Mouse (Mus musculus) midbrain, embryonic 13.5 days (tissue): ENCODE data around the gene Dkc1. TPM values are rescaled to one million over a fixed set of nuclear protein-coding genes. Genes with fewer than 3 reads are reported as not detected.

Experiments used
- ATAC-seq: fragments of 200-750 bp; cut with Nextera tagmentation; 2 replicates; pipeline ENCODE4 v1.8.0; 2017; ENCODE audit warnings: mild to moderate bottlenecking, moderate TSS enrichment, moderate library complexity
- H3K27ac ChIP-seq: fragments of 300-500 bp; sonication (generic); 2 replicates; pipeline ENCODE4 v1.5.1; 2015; ENCODE audit warnings: inconsistent platforms, mild to moderate bottlenecking, moderate library complexity
- H3K27me3 ChIP-seq: fragments of 300-500 bp; sonication (generic); 2 replicates; pipeline ENCODE4 v1.6.1; 2015; ENCODE audit warnings: mild to moderate bottlenecking, inconsistent platforms
- H3K36me3 ChIP-seq: fragments of 300-500 bp; sonication (generic); 2 replicates; pipeline ENCODE4 v1.6.1; 2015; ENCODE audit warnings: mild to moderate bottlenecking, inconsistent platforms
- H3K4me1 ChIP-seq: fragments of 300-500 bp; sonication (generic); replicated peaks from 2 replicates; pipeline ENCODE4 v1.6.1; 2015; ENCODE audit warnings: inconsistent platforms
- H3K4me2 ChIP-seq: fragments of 300-500 bp; sonication (generic); replicated peaks from 2 replicates; pipeline ENCODE4 v1.6.1; 2015; ENCODE audit warnings: moderate library complexity, mild to moderate bottlenecking, inconsistent platforms
- H3K4me3 ChIP-seq: fragments of 300-500 bp; sonication (generic); replicated peaks from 2 replicates; pipeline ENCODE4 v1.5.1; 2015; ENCODE audit warnings: mild to moderate bottlenecking, inconsistent platforms
- H3K9ac ChIP-seq: fragments of 300-500 bp; sonication (generic); replicated peaks from 2 replicates; pipeline ENCODE4 v1.6.1; 2015; ENCODE audit warnings: mild to moderate bottlenecking, inconsistent platforms
- H3K9me3 ChIP-seq: fragments of 300-500 bp; sonication (generic); 2 replicates; pipeline ENCODE4 v1.6.1; 2016; ENCODE audit warnings: mild to moderate bottlenecking, inconsistent platforms
- WGBS: fragments of 180-500 bp; shearing (Covaris S2); methylation state at CpG from one replicate; pipeline ENCODE4 v1.1.7; 2015; 5-methylcytosine and 5-hydroxymethylcytosine counted together
- polyA plus RNA-seq: library from polyadenylated mRNA; unstranded; fragments of >200 nt; fragmentation: Nextera tagmentation; extraction: Ambion mirVana; gene quantifications from 2 replicates; pipeline ENCODE4 v1.2.1, GENCODE M21; 2015

Gene Dkc1
- polyA plus RNA-seq, result 84.7 and 101 TPM in 2 replicates

DNA sequence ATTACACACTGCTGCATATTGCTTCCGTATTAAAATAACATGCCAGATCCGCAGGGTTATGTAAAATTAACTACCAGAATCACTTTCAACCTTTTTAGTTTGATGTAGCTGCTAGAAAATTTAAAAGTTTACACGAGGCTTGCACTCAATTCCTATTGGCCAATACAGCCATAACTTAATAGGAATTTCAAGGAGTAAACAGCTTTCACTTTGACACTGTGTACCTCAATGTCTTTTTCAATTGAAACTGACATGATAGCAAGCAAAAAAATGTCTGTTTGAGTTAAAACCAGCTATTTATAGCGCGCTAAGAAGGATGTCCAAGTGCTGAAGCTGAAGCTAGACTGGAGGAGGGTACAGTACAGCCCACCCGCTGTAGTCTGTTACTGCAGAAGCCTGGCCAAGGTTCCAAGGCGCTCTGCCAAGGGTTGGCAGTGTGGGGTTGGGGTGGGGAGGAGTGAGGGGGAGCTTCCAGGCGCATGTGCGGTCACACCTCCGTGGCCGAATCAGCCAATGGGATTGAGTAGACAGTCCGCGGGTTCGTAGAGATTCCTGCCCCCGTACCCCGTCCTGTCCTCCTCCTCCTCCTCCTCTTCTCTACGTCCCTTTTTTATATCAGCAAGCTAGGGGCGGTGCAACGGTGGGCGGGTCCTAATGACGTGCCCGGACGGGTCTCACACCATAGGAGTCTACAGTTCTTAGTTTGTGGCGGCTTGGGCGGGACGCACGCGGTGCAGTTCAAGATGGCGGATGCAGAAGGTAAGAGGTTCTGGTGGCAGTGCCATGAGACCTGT lies at the start of gene Dkc1:
TSS of gene Dkc1 (plus strand) at position 486 of the 794 bp plus-strand sequence.
- 27% methylated on average over 29 of the region's 29 CpGs for WGBS
- peak; percentile 99 for ATAC-seq
- Histone ChIP-seq H3K4me3 (peak within 1 kb of the TSS; percentile 57), H3K27me3 (no peaks in the 10 kb centered on the region), H3K36me3 (0 out of 2 replicates have a peak, but pooled peaks cover 5% of the 10 kb centered on the region), H3K27ac (peak within 1 kb of the TSS; percentile 69), H3K9me3 (no peaks in the 10 kb centered on the region), H3K9ac (peak within 1 kb of the TSS; percentile 61), H3K4me2 (peak within 1 kb of the TSS; percentile 57), H3K4me1 (peaks cover 8% of the 10 kb centered on the region)

DNA sequence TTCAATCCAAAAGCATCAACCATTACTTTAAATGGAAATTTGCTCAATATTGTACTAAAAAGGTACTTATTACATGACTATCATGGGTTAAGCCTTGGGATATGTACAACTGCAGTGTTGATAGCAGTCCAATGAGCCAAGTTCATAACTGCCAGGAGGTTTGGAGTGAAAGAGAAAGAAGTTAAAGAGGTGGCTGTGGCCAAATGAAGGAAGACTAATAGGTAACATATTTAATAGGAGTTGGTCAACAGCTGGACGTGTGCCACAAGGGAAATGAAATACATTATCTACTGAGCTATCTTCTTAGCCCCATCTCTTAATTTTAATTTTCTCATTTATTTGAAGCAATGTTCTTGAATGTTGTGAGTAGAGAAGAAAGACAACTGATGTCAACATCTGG lies 49.7 kb upstream of the Dkc1 start:
- Histone ChIP-seq H3K4me3 (no peak overlapping the region), H3K27ac (no peak overlapping the region), H3K9ac (no peak overlapping the region), H3K27me3 (no peaks in the 10 kb centered on the region), H3K36me3 (no peaks in the 10 kb centered on the region), H3K4me2 (no peak overlapping the region), H3K4me1 (no peaks in the 10 kb centered on the region), H3K9me3 (no peaks in the 10 kb centered on the region)
- no peak for ATAC-seq
- 96% methylated on average over 1 of the region's 1 CpGs for WGBS

DNA sequence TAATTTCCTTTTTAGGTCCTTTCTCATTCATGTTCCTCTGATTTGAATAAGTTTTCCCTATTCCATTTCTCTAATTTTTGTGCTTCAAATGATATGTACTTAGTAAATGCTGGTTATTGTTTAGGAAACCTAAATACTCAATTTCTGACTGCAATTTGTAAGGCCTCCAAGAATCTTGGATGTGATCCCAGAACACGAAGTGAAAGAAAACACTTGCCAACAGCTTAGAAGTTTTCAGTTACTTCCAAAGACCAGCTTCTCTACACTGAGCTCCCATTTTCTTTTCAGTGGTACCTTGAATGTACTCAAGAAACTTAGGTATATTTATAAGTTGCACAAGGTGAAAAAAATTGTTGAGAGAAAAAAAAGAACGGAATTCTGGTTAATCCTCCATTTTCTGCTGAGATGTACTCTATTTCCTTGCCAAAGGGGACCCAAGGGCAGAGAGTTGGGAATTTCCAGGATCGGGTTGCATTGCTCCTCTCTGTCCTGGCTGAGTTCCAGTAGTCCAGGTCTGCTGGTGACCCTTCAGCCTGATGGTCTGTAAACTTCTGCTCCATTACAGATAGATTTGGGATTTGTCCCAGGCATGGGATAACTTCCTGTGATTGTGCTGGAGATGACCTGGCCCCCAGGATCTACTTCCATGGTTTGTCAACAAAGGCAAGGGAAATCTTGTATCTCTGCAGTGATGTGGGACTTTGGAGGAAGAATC lies 48.6 kb upstream of the Dkc1 start:
- H3K9ac ChIP-seq, result no peak overlapping the region
- no peaks in the 10 kb centered on the region for H3K36me3 ChIP-seq
- no peaks in the 10 kb centered on the region for H3K27me3 ChIP-seq
- no peak overlapping the region for H3K27ac ChIP-seq
- no peak overlapping the region for H3K4me2 ChIP-seq
- no peaks in the 10 kb centered on the region for H3K4me1 ChIP-seq
- no peak for ATAC-seq
- H3K4me3 ChIP-seq, result no peak overlapping the region
- WGBS, result 74% methylated on average over 3 of the region's 3 CpGs
- no peaks in the 10 kb centered on the region for H3K9me3 ChIP-seq

DNA sequence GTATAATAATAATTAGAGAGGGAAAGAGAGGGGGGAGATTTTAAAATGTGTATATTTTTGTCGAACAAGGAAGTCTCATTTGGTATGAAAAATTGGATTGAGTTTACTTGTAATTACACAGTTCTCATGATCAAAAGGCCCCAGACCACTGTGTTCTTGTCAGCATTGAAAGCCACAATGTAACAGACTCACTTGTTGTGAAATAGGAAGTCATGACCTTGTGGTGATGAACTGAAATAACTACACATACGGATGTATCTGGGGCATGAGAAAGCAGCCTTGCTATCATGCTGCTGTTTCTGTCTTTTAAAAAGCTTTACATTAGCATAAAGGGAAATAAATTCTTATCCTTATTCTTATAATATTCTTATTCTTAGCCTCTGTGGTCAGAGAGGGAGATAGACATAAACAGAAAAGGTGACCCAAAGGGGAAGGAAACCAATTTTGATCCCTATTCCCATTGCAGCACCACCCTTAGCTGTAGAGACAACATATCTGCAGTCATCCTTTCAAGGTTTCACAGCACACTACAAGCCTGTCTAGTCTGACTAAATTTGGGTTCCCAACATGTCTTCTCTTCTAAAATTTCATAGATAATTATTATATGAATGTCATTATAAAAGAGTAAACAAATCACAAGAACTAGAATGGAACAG lies 39.4 kb upstream of the Dkc1 start:
- H3K4me2 ChIP-seq, result no peak overlapping the region
- no peaks in the 10 kb centered on the region for H3K36me3 ChIP-seq
- WGBS, result 95% methylated on average over 2 of the region's 2 CpGs
- H3K9me3 ChIP-seq, result no peaks in the 10 kb centered on the region
- H3K27ac ChIP-seq, result no peak overlapping the region
- no peaks in the 10 kb centered on the region for H3K4me1 ChIP-seq
- H3K4me3 ChIP-seq, result no peak overlapping the region
- H3K9ac ChIP-seq, result no peak overlapping the region
- no peak for ATAC-seq
- no peaks in the 10 kb centered on the region for H3K27me3 ChIP-seq

DNA sequence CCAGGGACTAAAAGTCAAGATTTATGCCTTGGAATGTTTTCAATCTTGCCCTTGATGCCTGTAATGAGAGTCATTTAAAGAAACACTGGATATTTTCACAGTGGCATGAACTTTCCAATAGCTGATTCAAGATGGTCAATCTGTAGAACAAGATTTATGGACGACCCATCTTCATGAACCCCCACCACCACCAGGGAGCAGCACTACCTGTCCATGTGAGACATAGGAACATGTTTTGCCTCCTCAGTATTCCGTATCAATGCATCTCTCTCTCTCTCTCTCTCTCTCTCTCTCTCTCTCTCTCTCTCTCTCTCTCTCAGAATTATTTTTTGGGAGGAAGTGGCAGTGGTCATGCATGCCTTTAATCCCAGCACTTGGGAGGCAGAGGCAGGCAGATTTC lies 13.3 kb upstream of the Dkc1 start:
- no peak overlapping the region for H3K9ac ChIP-seq

DNA sequence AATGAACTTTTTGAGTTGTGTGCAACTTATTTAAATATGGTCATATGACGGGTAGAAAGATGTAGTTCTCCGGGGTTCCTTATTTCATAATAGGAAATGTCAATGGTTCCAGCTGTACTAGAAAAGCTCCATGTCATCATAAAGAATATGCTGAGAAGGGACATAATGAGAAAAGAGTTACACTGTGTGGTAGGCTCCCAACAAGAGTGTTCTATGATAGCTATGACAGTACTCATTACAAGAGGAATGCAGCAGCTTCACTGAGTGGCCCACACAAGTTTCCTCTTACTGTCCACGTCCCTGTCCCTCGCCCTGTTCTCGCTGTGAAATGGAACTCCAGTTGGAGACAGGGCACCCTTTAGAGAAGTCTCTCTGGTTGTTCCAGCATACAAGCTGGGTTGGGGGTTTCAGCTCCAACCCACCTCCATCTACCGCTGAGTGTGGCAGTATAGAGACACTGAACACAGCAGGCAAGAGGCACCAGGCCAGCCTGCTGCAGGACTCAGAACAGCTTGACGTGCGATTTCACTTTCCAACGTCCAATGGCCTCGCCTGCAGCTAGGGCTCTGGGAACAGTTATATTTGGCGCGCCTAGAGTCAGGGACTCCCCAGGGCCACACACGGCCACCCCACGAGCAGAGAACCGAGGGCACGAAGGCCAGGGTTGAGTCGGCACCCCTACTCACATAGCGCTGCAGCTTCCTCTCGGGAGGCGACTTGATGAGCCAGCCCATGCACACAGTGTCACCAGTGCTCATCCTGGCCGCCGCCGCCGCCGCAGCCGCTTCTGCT lies 11.5 kb upstream of the Dkc1 start:
- 37% methylated on average over 26 of the region's 26 CpGs for WGBS
- no peaks in the 10 kb centered on the region for H3K4me1 ChIP-seq
- no peak overlapping the region for H3K27ac ChIP-seq
- no peaks in the 10 kb centered on the region for H3K9me3 ChIP-seq
- H3K36me3 ChIP-seq, result no peaks in the 10 kb centered on the region
- peak; percentile 94 for ATAC-seq
- H3K4me2 ChIP-seq, result peak overlapping the region; percentile 59
- H3K27me3 ChIP-seq, result no peaks in the 10 kb centered on the region
- H3K9ac ChIP-seq, result peak overlapping the region; percentile 59
- peak overlapping the region; percentile 51 for H3K4me3 ChIP-seq

More for the DNA sequence above, 13.3 kb upstream of the Dkc1 start:
- Histone ChIP-seq H3K9me3 (no peaks in the 10 kb centered on the region), H3K4me3 (no peak overlapping the region), H3K36me3 (no peaks in the 10 kb centered on the region), H3K27me3 (no peaks in the 10 kb centered on the region), H3K4me2 (no peak overlapping the region), H3K27ac (no peak overlapping the region), H3K4me1 (no peaks in the 10 kb centered on the region)
- 67% methylated on average over 2 of the region's 2 CpGs for WGBS
- no peak for ATAC-seq

DNA sequence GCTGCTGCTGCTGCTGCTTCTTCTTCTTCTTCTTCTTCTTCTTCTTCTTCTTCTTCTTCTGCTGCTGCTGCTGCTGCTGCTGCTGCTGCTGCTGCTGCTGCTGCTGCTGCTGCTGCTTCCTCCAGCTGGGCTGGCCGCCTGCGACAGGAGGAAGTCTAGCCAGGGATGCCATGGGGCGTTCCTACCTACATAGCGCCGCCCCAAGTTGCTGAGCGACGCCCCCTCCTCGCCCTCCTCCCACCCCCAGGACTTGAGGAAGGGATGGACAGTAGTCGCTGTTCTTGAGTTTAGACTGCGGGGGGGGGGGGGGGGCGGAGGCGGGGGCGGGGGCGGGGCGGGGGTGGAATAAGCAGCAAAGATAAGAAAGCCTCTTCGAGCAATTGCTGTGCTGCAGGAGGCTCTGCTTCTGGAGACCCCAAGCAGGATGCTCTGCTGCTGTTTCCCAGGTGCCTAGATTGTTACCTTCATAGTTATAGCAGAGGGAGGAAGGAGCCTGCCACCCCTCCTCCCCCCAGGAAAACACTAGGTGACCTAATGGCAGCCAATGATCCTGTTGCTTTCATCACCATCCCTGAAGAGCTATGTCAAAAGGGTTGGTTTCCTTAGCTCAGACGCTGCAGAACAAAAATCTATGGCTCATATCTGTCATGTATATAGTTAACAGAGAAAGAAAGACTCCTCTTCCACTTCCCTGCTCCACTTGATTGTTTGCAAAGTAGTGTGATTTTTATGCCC lies 10.7 kb upstream of the Dkc1 start, which contains the start of gene Gab3:
TSS of gene Gab3 (minus strand) at position 685 of the 735 bp plus-strand sequence.
- no peaks in the 10 kb centered on the region for H3K27me3 ChIP-seq
- no peaks in the 10 kb centered on the region for H3K4me1 ChIP-seq
- WGBS, result 23% methylated on average over 5 of the region's 17 CpGs
- peak within 1 kb of the TSS; percentile 51 for H3K4me3 ChIP-seq
- H3K9me3 ChIP-seq, result no peaks in the 10 kb centered on the region
- H3K4me2 ChIP-seq, result peak within 1 kb of the TSS; percentile 59
- peak; percentile 96 for ATAC-seq
- no peak within 1 kb of the TSS for H3K27ac ChIP-seq
- H3K9ac ChIP-seq, result peak within 1 kb of the TSS; percentile 59
- no peaks in the 10 kb centered on the region for H3K36me3 ChIP-seq

DNA sequence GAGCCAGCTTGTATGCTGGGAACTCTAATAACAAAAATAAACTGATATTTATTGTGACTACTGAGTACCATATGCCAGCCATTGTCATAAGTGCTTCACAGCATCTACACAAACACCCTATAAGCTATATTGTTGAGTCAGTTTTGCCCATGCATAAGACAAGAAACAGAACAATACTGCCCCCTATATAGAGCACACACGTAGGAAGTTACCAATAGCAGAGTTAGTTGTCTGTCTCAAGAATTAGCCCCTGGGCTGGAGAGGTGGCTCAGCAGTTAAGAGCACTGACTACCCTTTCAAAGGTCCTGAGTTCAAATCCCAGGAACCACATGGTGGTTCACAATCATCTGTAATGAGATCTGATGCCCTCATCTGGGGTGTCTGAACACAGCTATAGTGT lies 10.0 kb upstream of the Dkc1 start:
- H3K9ac ChIP-seq, result no peak overlapping the region
- no peaks in the 10 kb centered on the region for H3K36me3 ChIP-seq
- no peaks in the 10 kb centered on the region for H3K27me3 ChIP-seq
- 0 out of 2 replicates have a peak overlapping the region, but pooled peaks have one; percentile 59 for H3K4me2 ChIP-seq
- ATAC-seq, result no peak
- no peaks in the 10 kb centered on the region for H3K4me1 ChIP-seq
- WGBS, result 15% methylated on average over 1 of the region's 1 CpGs
- H3K9me3 ChIP-seq, result no peaks in the 10 kb centered on the region
- H3K27ac ChIP-seq, result no peak overlapping the region
- H3K4me3 ChIP-seq, result peak overlapping the region; percentile 51; the same call in 1 of the 2 replicates

DNA sequence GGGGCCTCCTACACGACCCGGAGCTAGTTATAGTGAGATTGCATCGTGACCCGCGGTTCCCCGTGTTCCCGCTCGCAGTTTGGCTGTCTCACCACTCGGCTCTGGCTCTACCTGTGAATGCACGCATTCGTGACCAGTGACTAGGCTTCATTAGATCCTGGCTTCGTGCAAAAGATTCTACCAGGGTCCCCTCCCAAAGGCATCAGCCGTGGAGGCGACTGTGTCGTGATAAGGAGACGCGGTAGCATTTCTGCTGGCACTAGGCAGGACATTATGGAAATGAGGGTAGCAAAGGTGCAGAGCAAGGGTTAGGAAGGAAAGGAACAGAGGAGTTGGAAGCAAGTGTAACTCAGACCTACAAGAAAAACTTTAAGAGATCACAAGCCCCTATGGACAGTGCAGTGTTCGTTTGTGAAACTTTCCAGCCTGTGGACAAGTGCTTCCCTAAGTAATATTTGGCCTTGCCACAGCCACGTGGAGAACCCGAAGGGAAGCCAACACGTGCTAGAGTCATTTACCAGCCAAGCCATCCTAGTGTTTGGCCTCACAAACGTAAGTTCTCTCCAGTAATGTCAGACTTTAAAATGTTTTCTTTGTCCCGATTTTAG lies 613 bp downstream of the Dkc1 start:
- Histone ChIP-seq H3K27me3 (no peaks in the 10 kb centered on the region), H3K4me1 (peaks cover 8% of the 10 kb centered on the region), H3K9ac (peak overlapping the region; percentile 61), H3K4me3 (peak overlapping the region; percentile 57), H3K27ac (peak overlapping the region; percentile 69), H3K36me3 (0 out of 2 replicates have a peak, but pooled peaks cover 5% of the 10 kb centered on the region), H3K4me2 (peak overlapping the region; percentile 57), H3K9me3 (no peaks in the 10 kb centered on the region)
- 23% methylated on average over 23 of the region's 23 CpGs for WGBS
- no peak for ATAC-seq

DNA sequence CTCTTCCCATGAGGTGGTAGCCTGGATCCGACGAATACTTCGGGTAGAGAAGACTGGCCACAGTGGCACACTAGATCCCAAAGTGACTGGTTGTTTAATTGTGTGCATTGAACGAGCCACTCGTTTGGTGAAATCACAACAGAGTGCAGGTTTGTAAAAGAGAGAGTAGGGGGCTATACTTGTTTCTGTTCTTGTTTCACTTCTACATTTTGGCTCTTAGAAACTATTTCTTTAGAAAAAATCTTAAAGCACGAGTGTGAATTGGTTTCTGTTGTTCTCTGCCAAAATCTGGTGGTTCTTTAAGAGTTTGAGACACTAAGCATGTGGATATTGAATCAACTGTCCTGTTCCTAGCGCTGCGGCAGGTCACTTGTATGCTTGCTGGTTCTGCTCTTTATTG lies 3.1 kb downstream of the Dkc1 start:
- WGBS, result 92% methylated on average over 8 of the region's 8 CpGs

More for the DNA sequence above, 3.1 kb downstream of the Dkc1 start:
- no peak overlapping the region for H3K4me3 ChIP-seq
- no peaks in the 10 kb centered on the region for H3K9me3 ChIP-seq
- no peaks in the 10 kb centered on the region for H3K27me3 ChIP-seq
- H3K27ac ChIP-seq, result no peak overlapping the region
- H3K4me2 ChIP-seq, result no peak overlapping the region
- no peak overlapping the region for H3K9ac ChIP-seq
- peaks cover 8% of the 10 kb centered on the region for H3K4me1 ChIP-seq
- peaks cover 13% of the 10 kb centered on the region for H3K36me3 ChIP-seq
- ATAC-seq, result no peak
